Mouse (Mus musculus) ovary, postnatal 10 days (tissue): ENCODE measurements around the gene Macrod2.

Experiments used
- DNase-seq: peaks from one replicate; pipeline ENCODE4 v3.0.0; 2022; ENCODE audit warnings: low spot score

Macrod2 gene

DNA sequence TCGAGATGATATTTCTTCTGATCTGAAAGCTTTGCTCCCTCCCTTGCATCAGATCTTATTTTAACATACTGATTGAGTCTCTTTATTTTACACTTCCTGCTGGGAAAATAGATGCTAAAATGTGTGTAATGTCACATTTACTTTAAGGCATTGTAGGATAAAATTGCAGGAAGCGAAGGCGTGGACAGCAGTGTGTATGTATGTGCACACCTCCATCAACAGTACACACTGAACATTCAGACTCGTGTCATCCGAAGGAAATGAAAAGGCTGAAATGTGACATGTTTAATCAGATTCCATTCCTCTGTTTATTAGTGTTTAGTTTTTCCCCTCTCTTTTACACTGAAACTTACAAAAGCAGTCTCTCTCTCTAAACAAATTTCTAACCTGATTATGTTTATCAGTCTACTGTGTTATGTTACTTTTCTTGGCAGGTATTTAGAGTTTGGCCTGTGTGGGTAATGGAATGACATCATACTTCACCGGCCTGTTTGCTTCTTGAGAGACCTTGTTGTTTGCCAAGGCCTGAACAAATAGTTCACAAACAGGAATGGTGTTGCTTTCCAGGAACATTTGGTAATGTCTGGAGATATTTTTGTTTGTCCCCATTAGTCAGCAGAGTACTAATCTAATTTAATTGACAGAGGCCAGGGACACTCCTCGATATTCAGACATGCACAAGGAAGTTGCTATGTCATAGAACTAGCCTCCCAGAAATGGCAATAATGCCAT, 1588.7 kb downstream of the Macrod2 start:
- DNase-seq: no peak

DNA sequence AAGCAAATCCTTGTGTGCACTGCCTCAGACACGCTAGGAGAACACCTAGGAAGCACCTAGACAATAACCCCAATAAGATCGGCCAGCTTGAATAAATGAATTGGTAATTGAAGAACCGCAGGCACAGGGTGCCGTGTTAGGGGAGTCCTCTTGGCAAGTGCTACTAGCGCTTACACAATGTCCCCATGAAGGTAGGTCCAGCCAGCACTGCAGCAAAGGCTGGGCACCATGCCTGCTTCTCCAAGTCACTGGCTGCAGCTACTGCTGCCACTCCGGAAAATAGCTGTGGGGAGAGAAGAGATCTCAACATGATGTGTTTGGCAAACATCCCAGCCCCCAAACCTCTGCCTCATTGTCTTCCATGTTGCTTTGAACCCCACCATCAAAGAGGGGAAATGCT, 1603.8 kb downstream of the Macrod2 start:
- no peak for DNase-seq

DNA sequence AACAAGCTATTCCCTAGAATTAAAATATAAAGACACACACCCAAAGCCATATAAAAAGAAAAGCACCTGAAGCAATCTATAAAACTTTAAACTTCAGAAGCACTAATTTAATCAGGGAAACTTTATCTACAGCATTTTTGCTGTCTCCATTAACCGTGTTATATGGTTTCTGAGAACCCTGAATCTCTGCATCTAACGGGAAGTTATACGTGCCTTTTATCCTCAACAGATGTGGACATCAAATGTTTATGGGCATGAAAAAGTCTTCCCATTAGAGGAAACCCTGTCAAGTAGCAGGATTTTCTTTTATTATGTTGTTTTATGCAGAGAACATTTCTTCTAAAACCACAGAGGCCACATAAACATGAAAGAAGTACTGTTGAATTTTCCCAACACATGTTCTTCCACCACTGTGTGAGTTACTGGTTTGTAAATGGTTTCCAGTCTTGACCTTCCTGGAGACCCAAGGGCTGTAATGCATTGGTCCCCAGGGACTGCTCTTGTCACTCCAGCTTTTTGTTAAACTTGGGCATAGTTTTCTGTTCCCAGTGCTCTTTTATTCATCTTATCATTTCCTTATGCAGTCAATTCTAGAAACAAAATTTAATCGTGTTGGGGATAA, 1629.5 kb downstream of the Macrod2 start:
- no peak for DNase-seq

DNA sequence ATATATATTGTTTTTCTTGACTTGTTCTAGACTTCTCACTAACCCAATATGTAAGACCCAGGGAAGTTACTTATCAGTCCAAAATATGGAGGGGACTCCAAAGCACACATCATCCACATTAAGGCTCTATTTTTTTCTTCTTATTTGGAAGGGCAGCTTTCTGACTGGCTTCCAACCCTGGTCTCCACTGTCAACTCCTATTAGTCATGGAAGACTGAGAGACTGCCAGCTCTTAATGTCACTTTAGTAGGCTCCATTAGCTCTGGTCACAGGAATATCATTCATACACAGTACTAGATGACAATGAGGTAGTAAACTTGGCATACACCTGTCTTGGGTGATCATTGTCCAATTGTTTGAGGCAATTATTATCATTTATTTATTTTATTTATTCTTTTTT, 1631.6 kb downstream of the Macrod2 start:
- DNase-seq: no peak

DNA sequence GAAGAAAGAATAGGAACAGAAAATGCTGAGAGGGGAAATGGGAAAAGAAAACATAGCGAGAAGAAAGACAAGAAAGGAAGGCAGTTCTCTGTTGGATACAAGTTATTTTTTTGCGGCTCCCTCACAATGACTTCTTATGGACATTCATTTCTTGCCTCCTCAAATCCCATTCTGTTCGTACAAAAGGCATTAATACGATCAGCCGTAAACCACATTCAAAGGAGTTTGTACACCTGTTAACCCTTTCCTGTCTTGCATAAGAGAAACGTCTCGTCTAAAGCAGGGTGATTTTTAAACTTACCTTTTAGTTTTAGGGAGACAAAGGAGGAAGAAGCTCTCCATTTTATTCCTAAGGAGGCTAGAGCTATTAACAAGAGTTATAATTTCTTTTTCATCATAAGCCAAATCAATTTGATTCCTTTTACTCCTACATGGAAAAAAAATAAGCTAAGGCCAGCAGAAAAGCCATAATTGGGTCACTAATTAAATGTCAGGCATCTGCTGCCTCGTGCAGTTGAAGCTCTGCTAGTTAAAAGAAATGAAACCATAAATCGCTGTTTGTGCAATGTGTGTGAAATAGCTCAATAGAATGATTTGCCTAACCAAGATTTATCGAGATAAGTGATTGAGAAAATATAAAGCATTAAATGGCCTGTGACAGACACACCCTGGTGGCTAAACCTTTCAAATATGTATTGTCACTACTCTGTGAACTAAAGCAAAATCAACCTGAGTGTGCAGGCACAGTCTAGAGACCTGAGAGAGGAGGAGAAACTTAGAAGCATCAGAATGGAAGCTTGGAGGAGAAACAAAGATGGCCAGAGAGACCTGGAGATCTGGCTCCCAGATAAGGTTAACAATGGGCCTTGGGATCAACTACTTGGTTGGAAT, 1635.9 kb downstream of the Macrod2 start:
- no peak for DNase-seq

DNA sequence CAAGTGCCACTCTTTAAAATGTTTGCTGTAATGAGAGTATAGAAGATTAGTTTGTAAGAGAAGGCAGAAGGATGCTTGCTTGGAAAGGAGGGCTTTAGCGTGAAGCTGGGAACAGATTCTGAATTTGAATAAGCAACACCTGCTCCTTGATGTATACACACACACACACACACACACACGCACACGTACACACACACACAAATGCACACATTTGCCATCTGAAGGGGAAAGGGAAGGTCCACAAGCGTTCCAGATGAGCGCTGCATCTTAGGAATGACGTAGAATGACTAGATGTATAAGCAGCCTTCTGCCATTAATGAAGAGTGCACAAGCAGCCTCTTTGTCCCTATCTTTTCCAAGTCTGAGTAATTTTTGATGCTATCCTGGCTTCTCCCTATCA, 1660.5 kb downstream of the Macrod2 start:
- no peak for DNase-seq

DNA sequence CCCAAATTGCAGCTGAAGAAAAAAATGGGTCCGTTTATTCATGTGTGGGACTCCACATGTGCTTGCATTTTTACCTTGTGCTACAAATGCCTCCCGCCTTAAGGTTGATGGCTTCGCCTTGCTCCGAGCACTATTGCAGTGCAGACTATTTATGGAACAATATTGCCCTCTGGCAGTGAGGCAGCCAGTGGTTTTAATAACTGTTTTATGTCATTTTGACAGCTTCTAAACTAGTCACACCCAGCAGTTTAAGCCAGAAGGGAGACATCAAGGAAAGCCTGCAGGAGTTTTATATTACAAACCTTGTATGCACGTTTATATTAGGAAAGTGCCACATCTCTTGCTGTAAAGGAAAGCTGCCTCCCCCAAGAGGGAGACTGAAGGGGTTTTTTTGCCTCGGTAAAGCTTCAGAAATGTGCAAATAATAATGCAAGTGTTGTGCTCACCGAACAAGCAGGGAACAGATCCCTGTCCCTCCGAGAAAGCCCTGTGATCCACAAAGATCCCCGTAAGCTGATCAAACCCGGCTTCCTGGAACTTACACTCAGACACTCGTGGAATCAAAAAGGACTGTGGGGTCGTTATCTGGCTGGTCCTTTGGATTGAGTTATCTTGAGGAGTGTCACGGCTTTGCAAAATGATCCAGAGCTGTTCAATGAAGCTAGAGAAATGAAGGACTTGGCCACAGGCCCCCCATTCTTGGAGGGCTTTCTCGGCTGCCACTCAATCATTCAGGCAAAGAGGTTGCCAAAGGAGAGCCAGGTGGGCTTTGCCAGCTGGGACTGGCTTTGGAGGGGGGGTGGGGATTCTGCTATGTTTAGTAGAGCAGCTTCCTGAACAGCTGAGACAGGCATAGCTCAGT, 1663.0 kb downstream of the Macrod2 start:
- DNase-seq: no peak

DNA sequence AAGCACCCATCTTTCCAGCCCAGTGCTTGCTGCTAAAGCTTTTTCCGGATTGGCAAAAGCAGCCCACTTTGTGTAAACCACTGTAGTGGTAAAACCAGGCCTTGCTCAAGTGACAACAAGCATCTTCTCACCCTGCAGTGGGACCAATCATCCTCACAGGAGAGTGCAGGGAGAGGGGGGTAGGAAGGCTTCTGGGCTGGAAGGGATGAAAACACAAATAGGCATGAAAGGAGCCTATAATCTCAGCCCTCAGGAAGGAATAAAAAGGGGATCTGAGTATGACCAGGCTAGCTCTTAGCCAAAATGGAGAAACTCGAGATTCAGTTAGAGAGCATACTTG, 1663.6 kb downstream of the Macrod2 start:
- no peak for DNase-seq

DNA sequence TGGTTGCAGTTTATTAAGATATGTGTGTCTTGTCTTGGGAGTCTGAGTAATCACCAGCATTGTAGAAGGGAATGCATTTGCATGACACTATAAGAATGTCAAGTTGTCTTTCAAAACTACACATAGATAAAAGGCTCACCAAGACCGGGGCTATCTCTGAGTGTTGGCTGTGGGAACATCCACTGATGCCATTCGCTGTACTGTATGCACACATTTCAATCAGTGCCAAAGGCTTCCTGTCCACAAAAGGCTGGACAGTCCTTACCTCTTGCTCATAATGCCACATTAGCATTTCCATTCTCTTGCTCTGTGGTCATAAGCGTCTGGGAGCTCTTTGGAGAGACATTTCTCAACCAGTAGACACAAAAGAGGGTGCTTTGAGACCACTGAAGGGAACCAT, 1713.8 kb downstream of the Macrod2 start:
- DNase-seq: no peak

DNA sequence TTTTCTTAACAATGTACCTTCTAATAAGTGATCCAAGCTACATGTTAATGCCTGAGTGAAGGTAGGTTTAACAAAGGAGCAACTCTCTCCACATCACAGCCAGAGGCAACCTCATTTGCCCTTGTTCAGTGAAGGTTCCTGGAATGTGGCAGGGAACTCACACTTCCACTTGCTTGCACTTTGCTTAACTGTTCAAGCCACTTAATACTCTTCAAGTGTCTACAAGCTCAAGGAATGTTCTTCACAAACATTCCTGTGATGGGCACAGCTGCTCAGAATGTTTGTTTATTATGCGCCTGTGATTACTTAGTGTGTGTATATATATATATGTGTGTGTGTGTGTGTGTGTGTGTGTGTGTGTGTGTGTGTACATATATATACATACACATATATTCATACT, 1721.5 kb downstream of the Macrod2 start:
- DNase-seq: no peak

DNA sequence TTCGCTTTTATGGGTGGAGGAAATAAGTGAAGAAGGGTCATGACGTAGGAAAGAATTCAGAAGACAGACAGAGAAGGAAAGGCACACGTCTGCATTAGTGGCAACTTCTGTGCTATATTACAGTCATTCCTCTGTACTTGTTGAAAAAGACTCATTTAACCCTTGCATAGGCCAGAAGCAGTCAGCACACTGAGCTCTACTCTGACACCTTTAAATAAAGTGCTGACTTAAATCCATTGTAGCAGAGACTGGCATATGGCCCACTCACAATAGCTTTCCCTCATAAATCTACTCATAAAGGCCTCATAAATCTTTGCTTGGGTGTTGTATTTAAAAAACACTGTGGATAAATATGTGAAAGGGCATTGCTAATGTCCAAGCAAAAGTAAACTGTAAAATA, 1733.0 kb downstream of the Macrod2 start:
- DNase-seq: no peak

DNA sequence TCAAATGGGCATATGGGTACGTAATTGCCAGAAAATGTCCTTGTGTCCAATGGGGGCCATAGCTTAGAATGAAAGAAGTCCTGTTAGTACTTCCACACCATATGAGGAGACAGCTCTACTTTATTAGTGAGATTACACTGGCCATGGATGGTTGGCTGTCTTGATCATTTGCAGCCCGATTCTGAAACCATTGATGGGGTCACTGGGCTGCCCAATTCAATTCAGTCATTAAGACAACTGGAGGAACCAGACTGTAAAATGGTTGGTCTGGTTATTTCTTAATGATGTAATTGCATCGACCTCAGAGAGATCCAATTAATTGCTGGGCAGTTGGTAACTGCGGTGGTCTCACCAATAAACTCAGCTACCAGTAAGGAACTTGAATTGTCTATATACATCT, 1734.1 kb downstream of the Macrod2 start:
- no peak for DNase-seq

DNA sequence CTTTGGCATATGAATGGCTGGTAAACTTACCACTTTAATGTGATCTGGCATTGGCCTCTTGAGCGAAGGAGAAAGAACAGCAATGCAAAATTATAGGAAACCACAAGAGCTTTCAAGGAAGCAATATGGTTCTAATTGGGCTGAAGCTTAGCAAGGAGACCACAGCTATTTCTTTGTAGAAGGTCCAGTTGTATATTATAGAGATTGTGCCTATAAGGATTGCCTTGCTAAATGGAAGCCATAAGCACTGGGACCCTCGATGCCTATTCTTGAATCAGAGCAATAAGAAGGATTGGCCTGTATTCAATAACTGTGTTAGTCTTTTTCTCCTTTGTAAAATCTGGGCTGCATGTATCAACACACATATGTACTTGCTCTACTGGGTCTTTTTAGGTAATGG, 1754.2 kb downstream of the Macrod2 start:
- no peak for DNase-seq

DNA sequence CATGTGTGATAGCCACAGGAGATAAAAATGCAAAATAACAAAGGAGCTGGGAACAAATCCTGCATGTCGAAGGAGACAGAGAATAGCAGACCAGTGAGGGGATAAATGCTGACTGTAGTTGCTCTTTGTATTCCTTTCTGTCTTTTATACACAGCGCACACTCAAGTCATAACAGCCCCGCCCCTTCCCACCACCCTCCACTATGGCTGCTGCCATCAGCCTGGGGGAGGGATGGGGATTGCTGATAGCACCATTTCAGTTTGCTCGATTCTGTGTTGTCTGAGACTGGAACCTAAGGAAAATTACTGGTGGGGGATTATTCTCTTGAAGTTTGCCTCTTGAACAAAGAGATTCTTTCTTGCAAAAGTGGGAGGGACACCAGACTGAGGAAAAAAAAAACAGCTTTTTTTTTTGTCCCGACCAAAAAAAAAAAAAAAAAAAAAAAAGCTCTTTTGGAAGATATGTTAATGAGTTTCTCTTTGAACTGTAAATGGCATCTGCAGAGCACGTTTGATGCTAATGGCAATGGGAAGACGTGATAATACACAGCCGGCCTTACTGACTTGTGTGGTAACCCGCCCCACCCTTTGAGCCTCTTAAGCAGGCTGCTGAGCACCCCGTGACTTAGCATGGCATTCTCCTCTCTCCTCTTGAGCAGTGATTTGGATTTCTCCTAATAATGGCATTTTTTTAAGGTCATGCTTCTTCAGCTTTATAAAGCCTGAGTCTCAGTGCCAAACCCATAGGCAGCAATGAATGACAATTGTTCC, 1768.6 kb downstream of the Macrod2 start:
- DNase-seq: no peak

DNA sequence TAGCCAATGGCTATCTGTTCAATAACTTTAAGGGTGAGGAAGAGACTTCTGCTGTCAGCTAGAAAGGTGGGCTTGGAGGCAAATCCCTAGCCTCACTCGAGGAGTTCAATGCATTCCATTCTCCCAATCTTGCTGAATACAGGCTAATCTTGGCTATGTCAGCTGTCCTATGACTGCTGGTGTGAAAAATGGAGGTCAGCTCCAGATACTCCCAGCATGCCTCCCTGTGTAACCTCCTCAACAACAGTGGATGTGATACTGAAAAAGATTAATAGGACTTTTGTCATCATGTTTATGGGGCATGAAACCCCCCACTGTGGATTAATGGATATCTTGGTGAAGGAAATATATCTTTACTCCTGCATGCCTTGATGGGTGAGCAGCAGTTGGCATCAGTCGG, 1774.5 kb downstream of the Macrod2 start:
- no peak for DNase-seq

DNA sequence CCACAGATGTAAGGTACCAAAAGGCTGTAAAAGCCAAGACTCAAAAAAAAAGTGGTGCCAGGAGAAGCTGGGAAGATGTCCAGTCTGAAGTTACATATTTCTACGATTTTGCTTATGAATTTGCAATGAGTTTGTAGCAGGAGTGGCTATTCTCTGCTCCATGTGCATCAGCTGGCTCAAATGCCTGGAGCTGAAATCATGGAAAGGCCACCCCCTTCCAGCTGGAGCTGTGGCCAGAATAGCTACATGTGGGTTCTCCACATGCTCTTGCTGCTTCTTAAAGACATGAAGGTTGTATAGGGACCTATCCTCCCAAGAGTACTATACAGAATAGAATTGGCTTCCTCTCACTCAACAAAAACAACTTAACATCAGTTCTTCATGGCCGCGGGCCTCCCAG, 1777.6 kb downstream of the Macrod2 start:
- no peak for DNase-seq

DNA sequence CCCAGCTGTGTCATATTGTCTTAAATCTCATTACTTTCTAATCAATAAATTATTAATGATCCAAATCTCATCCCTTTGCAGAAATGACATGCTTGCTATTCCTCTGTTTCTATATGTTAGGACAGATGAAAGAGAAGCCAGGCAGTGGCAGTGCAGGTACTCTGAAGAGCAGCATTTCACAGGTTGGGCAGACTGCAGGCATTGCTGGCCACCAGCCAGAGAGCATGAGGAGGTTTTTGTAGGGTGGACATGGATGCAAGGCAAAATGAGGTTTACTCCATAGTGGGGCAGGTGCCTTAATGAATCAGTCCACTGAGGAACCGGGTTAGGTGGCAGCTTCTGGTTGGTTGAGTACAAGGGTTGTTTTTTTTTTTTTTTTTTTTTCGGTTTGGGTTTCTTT, 1778.9 kb downstream of the Macrod2 start:
- no peak for DNase-seq

DNA sequence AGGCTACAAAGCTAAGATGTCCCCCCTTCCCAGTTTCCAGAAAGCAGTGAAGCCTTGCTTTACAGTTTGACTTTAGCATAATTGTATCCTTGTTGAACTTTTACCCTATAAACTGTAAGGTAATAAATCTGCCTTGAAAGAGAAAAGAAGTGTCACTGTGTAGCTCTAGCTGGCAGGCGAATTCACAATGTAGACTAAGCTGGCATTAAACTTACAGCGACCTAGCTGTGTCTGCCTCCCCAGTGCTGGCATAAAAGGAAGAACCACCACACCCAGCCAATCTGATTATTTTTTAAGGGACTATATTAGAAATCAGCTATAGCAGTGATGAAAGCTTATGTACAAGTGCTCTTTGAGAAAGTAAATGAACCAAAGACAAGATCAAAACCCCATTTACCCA, 1791.8 kb downstream of the Macrod2 start:
- DNase-seq: no peak

DNA sequence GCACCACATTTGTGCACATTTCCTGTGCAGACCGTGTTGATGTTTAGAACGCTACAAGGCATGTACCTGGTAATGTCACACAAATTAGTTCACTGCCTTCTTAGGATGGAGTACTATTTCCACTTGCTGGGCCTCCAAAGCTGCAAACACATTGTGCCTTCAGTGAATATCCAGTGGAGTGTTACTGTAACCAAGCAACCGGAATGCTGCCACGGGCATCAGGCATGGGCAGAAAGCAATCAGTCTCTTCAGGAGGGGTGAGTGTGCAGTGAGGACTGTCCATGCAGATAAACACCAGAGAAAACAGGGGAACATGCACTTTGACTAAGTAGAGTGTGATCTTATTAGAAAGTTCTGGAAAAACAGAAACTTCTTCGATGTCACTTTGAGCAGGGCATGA, 1792.3 kb downstream of the Macrod2 start:
- DNase-seq: no peak

DNA sequence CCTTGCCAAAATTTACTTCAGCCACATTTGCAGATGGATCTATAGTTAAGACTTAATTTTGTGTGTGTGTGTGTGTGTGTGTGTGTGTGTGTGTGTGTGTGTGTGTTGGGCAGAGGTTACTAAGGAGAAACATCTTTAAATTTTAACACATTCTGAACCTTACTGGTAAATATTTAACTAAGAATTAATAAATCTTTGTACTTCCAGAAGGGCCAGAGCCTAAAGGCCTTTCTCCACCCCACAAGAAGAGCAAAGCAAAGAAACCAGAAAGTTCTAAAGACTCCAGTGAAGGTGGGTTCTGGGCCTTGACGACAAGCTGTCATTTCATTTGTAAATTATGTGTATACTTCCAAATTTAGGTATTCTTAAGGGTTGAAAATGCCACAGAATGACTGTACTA, 1822.3 kb downstream of the Macrod2 start:
- no peak for DNase-seq

DNA sequence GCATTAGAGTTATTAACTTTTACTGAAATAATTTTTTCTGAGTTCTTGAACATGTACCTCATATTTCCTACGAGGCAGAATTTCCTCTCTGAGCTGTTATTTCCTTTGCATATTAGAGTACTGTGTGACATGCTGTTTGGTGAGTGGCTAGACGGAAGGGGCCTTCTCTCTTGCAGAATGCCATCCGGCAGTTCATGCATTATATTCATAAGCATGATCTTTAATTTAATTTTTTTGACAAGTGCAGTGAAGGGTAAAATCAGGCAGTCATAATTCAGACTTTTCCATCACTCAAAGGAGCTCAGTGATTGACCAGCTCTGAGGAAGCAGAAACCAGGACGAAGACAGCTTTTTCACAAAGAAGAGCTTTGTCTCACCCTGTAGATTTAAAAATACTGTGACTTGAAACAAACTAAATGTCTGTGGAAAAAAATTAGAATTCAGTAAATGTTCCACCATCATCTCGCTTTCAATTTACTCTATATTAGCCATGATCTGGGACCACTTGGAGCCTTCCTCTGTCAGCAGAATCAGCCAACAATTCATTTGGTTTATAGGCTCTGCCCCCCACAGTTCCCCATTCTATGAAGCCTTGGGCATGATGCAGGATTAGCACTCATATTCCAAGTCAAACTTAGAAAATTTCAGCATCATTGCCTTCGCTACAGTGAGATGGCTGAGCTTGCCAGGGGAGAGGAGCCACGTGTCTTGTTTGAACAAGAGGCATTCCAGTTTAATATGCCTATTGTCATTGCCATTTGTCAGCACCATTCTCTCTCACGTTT, 1827.2 kb downstream of the Macrod2 start:
- DNase-seq: no peak
